Mouse (Mus musculus) heart, postnatal 0 days (tissue): Measurements from ENCODE around the gene Ros1.

ENCODE experiments used
- CTCF ChIP-seq: IDR thresholded peaks from 2 replicates; pipeline ENCODE4 v1.5.1; 2016; ENCODE audit warnings: antibody characterized with exemption, control low read depth, low read depth
- EP300 ChIP-seq: IDR thresholded peaks from 2 replicates; pipeline ENCODE4 v1.6.1; 2016; ENCODE audit warnings: antibody characterized with exemption, low read depth

DNA sequence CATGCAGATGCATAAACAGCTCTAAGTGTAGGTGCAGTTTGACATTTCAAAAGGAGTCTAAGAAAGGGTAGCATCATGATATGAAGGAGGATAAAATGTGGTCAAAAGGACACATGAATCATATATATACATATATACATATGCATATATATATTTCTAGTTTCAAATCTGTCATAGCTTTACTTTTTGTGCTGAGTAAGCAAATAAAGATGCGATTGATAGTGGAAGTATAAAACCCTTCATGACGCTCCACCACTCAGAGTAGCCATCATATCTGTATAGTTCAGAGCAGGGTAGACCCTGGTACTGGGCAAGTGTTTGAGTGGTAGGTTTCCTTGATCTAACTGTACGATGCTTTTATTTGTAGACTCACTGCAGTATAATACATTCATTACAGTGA, 35.3 kb downstream of the Ros1 start:
- TF ChIP-seq CTCF (no peak), EP300 (no peak)
